Mouse (Mus musculus) heart, postnatal 14 days (tissue): ENCODE data around the gene Coro2b. TPM values are rescaled to one million over a fixed set of nuclear protein-coding genes. Genes with fewer than 3 reads are reported as not detected.
"Not testable (repeated sequence)": the region's sequence is repeated elsewhere in the genome, so short reads cannot be mapped to it uniquely, and the experiment has no call there.

ENCODE experiments used
- DNase-seq, 2 experiments: peaks; one replicate each; pipeline ENCODE4 v3.0.0; 2021 to 2022
- intact Hi-C: fragments of 180-260 bp; cut with DNase I; formaldehyde crosslinking; loops from one replicate; pipeline ENCODE4 v1.15.1; 2025
- total RNA-seq, 2 experiments: library from RNA; stranded (reverse); gene quantifications; 2 replicates each; pipeline ENCODE4 v1.2.3; 2021

The Coro2b gene
- total RNA-seq, 2 experiments from 2014 or later, result 15.7 to 16.5 TPM

- intact Hi-C loops, result no loop called here
- DNase-seq, result peak in 1 of 2 experiments; percentile 45
Measured at GRCm38 (mm10) chr9:62455210-62455969, 81.5 kb downstream of the Coro2b start.

DNA sequence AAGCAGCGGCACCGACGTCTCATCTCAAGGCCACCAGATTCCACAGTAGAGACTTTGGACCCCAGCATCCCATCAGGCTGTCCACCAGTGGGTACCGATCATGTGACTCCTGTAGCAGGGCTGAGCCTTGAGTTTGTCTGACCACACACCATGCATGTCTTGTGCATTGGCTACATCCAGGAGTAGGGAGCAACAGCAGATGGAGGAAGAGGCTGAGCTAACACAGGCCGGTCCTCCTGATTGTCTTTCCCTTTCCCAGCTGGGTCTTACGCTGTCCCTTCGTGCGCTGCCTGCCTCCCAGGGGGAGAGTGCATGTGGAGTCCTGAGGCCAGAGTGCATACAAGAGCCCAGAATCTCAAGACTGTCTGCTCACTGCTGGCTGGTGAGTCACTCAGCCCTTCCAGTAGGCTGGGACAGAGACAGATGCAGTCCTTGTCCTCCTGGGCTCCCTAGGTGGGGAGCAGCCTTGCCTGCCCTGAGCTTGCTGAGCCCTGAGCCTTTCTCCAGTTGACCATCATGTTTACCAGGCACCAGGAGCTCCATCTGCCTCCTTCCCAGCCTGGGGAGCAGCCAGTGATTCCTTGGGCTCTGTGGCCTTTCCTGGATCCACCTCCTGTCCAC is 84.4 kb downstream of the Coro2b start:
- DNase-seq, result no peak
- intact Hi-C loops, result loop anchor here (5.0 kb wide), 1 partner anchor 35 kb away; no protein-coding TSS in a partner anchor

GRCm38 (mm10) chr9:62451585-62452372 is 85.1 kb downstream of the Coro2b start:
- no peak for DNase-seq
- intact Hi-C loops, result loop anchor here (5.0 kb wide), 1 partner anchor 34 kb away; no protein-coding TSS in a partner anchor

GRCm38 (mm10) chr9:62450862-62451261 is 86.0 kb downstream of the Coro2b start:
- no peak for DNase-seq
- intact Hi-C loops, result loop anchor here (5.0 kb wide), 1 partner anchor 34 kb away; no protein-coding TSS in a partner anchor

DNA sequence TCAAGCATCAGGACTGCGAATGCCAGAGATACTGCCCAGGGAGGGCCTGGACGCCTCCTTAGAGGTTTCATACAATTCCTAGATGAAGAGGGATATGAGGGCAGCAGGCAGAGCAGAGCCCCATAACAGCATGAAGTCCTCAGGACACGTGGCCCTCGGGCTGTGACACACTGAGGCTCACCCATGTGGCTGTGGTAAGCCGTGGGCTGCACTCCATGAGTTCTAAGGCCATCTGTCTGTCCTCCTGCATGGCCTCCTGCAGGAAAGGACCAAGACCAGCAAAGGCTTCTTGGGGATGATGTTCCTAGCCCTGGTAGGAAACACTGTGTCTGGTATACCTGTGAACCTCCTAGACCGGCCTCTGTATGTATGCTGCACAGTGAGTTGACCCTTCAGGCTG is 86.5 kb downstream of the Coro2b start:
- DNase-seq, result no peak
- intact Hi-C loops, result loop anchor here (5.0 kb wide), 1 partner anchor 33 kb away; no protein-coding TSS in a partner anchor

DNA sequence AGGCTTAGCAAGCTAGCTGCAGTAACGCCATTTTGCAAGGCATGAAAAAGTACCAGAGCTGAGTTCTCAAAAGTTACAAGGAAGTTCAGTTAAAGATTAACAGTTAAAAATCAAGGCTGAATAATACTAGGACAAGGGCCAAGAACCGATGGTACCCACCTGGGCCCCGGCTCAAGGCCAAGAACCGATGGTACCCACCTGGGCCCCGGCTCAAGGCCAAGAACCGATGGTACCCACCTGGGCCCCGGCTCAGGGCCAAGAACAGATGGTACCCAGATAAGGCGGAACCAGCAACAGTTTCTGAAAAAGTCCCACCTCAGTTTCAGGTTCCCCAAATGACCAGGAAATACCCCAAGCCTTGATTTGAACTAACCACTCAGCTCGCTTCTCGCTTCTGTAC is 89.5 kb downstream of the Coro2b start:
- intact Hi-C loops, DNase-seq: not testable (repeated sequence)

DNA sequence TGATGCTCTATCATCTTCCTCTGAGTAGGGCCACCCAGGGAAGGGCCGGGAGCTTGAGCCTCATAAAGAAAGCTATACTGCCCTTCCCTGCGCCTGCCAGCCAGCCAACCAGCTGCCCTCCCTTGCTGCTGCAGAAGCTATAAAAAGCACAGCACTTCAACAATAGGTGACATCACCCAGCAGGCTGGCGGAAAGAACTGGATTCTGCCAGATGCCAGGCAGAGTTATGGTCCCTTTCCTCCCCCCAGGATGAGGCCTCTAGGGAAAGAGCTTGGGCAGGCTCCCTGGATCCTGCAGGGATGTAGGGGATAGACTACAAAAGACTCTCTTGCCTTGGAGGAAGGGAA is 98.1 kb downstream of the Coro2b start:
- peak in 1 of 2 experiments; percentile 51 for DNase-seq
- intact Hi-C loops, result no loop called here

- DNase-seq, result no peak
- intact Hi-C loops, result no loop called here
Measured at GRCm38 (mm10) chr9:62438085-62438754, 98.6 kb downstream of the Coro2b start.

GRCm38 (mm10) chr9:62437446-62437845 is 99.4 kb downstream of the Coro2b start:
- intact Hi-C loops, result no loop called here
- no peak for DNase-seq

GRCm38 (mm10) chr9:62435613-62436318 is 101.1 kb downstream of the Coro2b start:
- peak; percentile 83 to 85 for DNase-seq
- intact Hi-C loops, result no loop called here

GRCm38 (mm10) chr9:62432261-62433060 is 104.4 kb downstream of the Coro2b start:
- DNase-seq, result no peak
- intact Hi-C loops, result no loop called here

- intact Hi-C loops, result no loop called here
- DNase-seq, result no peak
Measured at GRCm38 (mm10) chr9:62430741-62431140, 106.1 kb downstream of the Coro2b start.

DNA sequence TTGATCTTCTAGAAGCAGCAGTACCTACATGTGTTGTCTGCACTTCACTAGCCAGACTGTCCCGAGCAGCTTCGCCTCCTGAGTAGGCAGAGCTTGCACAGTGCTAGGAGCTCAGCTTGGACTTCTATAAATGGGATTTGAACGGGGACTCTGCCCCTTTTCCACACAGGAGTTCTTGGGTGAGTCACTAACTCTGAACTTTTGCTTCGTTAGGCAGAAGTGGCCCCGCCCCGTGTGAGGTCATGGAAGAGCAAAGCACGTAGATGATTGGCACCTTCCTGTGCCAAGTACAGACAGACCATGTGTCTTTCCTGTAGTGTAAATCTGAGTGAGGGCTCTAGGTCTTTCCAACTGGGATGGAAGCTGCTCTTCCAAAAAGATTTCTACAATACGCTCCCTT is 109.8 kb downstream of the Coro2b start:
- intact Hi-C loops, result no loop called here
- DNase-seq, result no peak

GRCm38 (mm10) chr9:62426531-62426930 is 110.3 kb downstream of the Coro2b start:
- intact Hi-C loops, result no loop called here

DNA sequence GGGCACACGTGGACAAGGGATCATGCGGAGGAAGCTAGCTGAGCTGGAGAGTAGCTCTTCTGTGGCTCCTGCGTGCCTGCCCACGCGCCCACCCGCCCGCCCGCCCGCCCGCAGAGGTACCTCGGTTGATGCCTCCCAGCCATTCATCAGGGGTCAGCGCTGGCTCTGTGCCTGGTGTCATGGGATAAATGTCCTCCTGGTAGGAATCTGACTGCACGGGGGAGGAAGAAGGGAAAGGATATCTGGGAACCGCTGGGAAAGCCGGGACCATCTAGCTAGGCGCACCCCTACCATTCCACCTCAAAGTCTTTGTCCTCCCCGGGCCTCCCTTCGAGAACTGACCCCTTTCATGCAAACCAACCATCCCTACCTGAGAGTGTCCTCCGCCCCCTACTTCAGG is 110.8 kb downstream of the Coro2b start:
- DNase-seq, result no peak
- intact Hi-C loops, result no loop called here

More at GRCm38 (mm10) chr9:62426531-62426930, 110.3 kb downstream of the Coro2b start:
- DNase-seq, result no peak

- no peak for DNase-seq
- intact Hi-C loops, result no loop called here
Measured at GRCm38 (mm10) chr9:62425265-62425664, 111.6 kb downstream of the Coro2b start.

DNA sequence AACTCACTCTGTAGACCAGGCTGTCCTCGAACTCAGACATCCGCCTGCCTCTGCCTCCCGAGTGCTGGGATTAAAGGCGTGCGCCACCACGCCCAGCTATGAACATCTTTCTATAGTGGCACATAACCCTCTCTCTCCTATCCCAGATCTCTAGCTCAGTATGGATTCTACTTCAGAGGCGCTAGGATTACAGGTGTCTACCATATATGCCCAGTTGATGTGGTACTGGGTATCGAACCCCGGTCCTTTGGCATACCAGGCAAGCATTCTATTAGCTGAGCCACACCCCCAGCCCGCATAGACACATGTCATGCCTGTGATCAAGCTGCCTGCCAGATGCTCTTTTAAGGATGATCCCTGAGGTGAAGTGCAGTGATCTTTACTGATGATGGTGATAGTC is 113.0 kb downstream of the Coro2b start:
- DNase-seq, result no peak
- intact Hi-C loops, result no loop called here

DNA sequence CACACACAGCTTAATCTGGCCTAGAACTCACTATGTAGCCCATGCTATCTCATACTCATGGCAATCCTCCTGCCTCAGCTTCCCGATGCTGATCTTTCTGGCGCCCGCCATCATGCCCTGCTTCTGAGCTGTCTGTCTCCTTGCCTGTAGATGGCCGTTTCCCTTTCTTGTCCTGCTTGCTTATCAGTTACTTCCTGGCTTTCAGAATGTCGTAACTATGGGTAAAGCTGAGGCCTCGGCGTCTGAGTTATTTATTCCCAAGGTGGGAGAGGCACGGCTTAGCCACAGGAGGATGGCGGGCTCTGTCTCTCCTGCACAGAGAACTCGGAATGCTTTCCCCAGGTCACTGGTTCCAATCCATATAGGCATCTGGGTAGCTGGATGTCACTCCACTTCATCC is 113.9 kb downstream of the Coro2b start:
- intact Hi-C loops, result no loop called here
- no peak for DNase-seq

DNA sequence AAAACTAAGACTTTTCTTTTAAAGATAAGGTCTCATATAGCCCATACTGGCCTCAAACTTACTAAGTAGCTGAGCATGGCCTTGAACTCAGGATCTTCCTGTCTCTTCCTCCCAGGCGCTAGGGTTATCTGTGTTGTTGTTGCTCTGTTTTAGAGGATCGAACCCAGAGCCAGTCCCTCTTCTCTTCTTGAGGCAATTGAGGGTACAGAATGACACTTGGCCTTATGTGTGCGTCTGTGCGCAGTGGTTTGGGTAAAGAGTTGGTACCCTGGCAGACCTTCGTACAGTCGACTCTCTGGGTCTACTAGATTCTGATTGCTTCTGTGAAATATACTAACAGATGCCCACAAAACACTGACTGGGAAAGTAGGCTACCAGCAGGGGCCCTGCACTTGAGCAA is 114.9 kb downstream of the Coro2b start:
- intact Hi-C loops, result no loop called here
- DNase-seq, result no peak
